Mouse (Mus musculus): ENCODE measurements at regions not wholly inside any gene's neighbourhood (a gene's known extent, or its start where the extent isn't known, plus 50 kb on each side); places are given as distances from the start of the nearest gene placed in this dataset.

DNA sequence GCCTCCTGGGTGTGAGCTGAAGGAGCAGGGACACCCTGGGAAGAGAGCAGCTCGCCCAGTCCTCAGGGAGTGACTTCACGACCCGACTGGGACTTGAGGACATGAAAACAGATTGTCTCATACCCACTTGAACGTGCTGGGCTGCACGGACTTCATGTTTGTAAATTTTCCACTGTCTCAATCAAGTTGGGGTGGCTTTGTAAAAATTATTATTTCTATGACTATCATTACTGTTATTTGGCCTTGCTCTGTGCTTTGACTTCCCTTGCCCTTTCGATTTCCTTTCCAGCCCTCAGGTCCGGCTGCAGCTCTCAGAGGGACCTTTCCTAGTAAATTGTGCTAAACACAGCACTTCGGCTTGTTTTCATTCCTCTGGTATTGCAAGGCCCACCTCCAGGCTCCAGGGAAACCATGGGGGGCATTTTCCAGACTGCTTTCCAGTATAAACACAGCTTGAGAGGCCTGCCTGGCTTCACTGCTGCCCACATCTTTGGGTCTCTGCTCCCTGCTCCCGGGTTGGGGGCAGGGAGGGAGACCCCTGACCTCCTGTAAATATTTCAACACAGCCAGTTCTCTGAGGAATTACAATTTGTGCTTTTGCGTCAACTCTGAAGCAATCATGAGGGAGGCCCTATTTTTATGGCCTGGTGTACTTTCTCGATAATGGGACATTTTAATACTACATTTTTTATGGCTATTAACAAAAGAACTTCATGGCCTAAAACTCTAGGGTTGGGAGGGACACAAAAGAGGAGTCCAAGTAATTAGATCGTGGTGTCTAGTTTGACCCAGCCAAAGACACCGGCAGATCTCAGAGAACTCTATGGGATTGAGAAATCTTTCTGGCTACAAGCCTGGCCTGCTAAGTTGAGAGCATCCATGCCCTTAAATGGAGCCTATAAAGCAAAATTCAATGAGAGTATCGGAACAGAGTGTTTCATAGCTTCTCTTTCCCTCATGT, 68.9 kb upstream of the Errfi1 start:
- Histone ChIP-seq H3K9ac (ENCODE audit: control insufficient read depth, low read depth, low read length, poor library complexity, severe bottlenecking) (no peak overlapping the region), H3K79me2 (ENCODE audit: control insufficient read depth, insufficient read depth, low read length, poor library complexity) (no peaks in the 10 kb centered on the region), H3K4me3 (ENCODE audit: control insufficient read depth in 1 of 2, insufficient read depth in 1 of 2, low read depth in 2 of 2, low read length in 2 of 2) (no peak overlapping the region), H3K27ac (ENCODE audit: control insufficient read depth, low read depth, low read length) (no peak overlapping the region), H3K9me3 (replicated peaks; ENCODE audit: insufficient read depth, low read length) (no peaks in the 10 kb centered on the region), H3K4me1 (ENCODE audit: control insufficient read depth in 1 of 2, insufficient read depth in 2 of 2, low read length in 2 of 2) (peaks cover 0 to 4% of the 10 kb centered on the region in 2 experiments; a peak in 1 of 4 replicates), H3K36me3 (ENCODE audit: control insufficient read depth in 1 of 2, insufficient read depth in 2 of 2, low read length in 2 of 2) (no peaks in the 10 kb centered on the region; a peak in 1 of 4 replicates), H3K27me3 (ENCODE audit: control insufficient read depth in 1 of 2, insufficient read depth in 2 of 2, low read length in 2 of 2) (no peaks in the 10 kb centered on the region; a peak in 1 of 4 replicates)
- no peak for DNase-seq (ENCODE audit: low read depth, low spot score)
- no peak for TF ChIP-seq POLR2AphosphoS2 (IDR thresholded peaks at IDR 0.05; ENCODE audit: low read length)
- TF ChIP-seq BHLHE40 (IDR thresholded peaks at IDR 0.05; ENCODE audit: borderline replicate concordance, low read depth, low read length), result no peak

DNA sequence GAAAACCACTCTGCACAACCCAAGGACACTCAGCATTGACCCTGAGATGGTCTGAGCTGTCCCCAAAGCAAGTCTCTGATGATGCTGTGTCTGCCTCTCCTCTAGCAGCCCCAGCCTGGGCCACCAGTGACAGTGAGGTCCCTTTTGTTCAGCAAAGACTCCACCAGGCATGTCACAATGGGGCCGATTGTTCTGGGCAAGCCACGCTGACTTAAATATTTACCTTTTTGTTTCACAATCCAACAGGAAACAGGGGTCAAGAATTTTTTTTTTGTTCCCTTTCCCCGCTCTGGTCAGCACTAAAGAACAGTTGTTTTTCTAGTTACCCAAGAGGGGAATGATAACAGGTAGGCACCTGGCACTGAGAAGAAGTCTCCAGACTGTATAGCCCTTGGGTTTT, 72.4 kb upstream of the Errfi1 start:
- Histone ChIP-seq H3K79me2 (ENCODE audit: control insufficient read depth, insufficient read depth, low read length, poor library complexity) (no peaks in the 10 kb centered on the region), H3K36me3 (ENCODE audit: control insufficient read depth in 1 of 2, insufficient read depth in 2 of 2, low read length in 2 of 2) (no peaks in the 10 kb centered on the region), H3K4me3 (ENCODE audit: control insufficient read depth in 1 of 2, insufficient read depth in 1 of 2, low read depth in 2 of 2, low read length in 2 of 2) (no peak overlapping the region), H3K9ac (ENCODE audit: control insufficient read depth, low read depth, low read length, poor library complexity, severe bottlenecking) (no peak overlapping the region), H3K27me3 (ENCODE audit: control insufficient read depth in 1 of 2, insufficient read depth in 2 of 2, low read length in 2 of 2) (peaks cover 0 to 2% of the 10 kb centered on the region in 2 experiments; a peak in 1 of 4 replicates), H3K27ac (ENCODE audit: control insufficient read depth, low read depth, low read length) (no peak overlapping the region), H3K9me3 (replicated peaks; ENCODE audit: insufficient read depth, low read length) (no peaks in the 10 kb centered on the region), H3K4me1 (ENCODE audit: control insufficient read depth in 1 of 2, insufficient read depth in 2 of 2, low read length in 2 of 2) (no peaks in the 10 kb centered on the region)
- no peak for DNase-seq (ENCODE audit: low read depth, low spot score)
- TF ChIP-seq POLR2A (IDR thresholded peaks at IDR 0.05; ENCODE audit: control insufficient read depth in 1 of 2, insufficient read depth in 1 of 2, low read depth in 1 of 2, low read length in 2 of 2, poor library complexity in 1 of 2), result no peak
- TF ChIP-seq BHLHE40 (IDR thresholded peaks at IDR 0.05; ENCODE audit: borderline replicate concordance, low read depth, low read length), result no peak
- TF ChIP-seq TCF12 (IDR thresholded peaks at IDR 0.05; ENCODE audit: low read depth, low read length), result no peak
- TF ChIP-seq EP300 (IDR thresholded peaks at IDR 0.05; ENCODE audit: low read depth in 1 of 2, low read length in 2 of 2), result no peak
- no peak for TF ChIP-seq MAFK (IDR thresholded peaks at IDR 0.05; ENCODE audit: borderline replicate concordance, low read depth, low read length)
- TF ChIP-seq JUND (IDR thresholded peaks at IDR 0.05; ENCODE audit: low read depth, low read length), result no peak
- TF ChIP-seq TAL1 (IDR thresholded peaks at IDR 0.05; ENCODE audit: low read length), result no peak
- no peak for TF ChIP-seq SMC3 (IDR thresholded peaks at IDR 0.05; ENCODE audit: low read depth, low read length)
- no peak for TF ChIP-seq USF1 (IDR thresholded peaks at IDR 0.05; ENCODE audit: low read depth, low read length)
- no peak for TF ChIP-seq MYB (IDR thresholded peaks at IDR 0.05; ENCODE audit: low read depth, low read length)

DNA sequence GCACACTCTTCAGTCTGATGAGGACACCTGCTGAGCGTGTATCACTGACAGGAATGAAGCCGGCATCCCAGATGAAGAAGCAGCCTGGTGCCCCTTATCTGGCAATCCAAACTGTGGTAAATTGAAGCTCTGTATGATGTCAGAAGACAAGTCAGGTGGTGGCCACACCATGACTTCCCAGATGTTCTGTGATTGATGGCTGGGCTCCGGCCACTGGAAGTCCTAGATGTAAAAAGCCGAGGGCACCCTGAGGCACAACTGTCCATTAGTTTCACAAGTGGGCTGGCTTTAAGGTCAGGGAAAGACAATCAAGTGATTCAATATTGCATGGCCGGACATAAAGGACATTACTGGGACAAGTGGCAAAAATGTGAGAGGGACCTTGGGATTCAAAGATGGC, 74.4 kb upstream of the Errfi1 start:
- no peak for DNase-seq (ENCODE audit: low read depth, low spot score)
- no peaks in the 10 kb centered on the region for H3K36me3 ChIP-seq (ENCODE audit: control insufficient read depth in 1 of 2, insufficient read depth in 2 of 2, low read length in 2 of 2)
- H3K79me2 ChIP-seq (ENCODE audit: control insufficient read depth, insufficient read depth, low read length, poor library complexity), result no peaks in the 10 kb centered on the region
- H3K4me1 ChIP-seq (ENCODE audit: control insufficient read depth in 1 of 2, insufficient read depth in 2 of 2, low read length in 2 of 2), result no peaks in the 10 kb centered on the region
- no peak for TF ChIP-seq RAD21 (IDR thresholded peaks at IDR 0.05; ENCODE audit: low read depth, low read length)
- TF ChIP-seq MYB (IDR thresholded peaks at IDR 0.05; ENCODE audit: low read depth, low read length), result no peak
- TF ChIP-seq POLR2A (IDR thresholded peaks at IDR 0.05; ENCODE audit: control insufficient read depth in 1 of 2, insufficient read depth in 1 of 2, low read depth in 1 of 2, low read length in 2 of 2, poor library complexity in 1 of 2), result no peak
- no peak for TF ChIP-seq BHLHE40 (IDR thresholded peaks at IDR 0.05; ENCODE audit: borderline replicate concordance, low read depth, low read length)
- no peak for TF ChIP-seq TCF12 (IDR thresholded peaks at IDR 0.05; ENCODE audit: low read depth, low read length)
- H3K4me3 ChIP-seq (ENCODE audit: control insufficient read depth in 1 of 2, insufficient read depth in 1 of 2, low read depth in 2 of 2, low read length in 2 of 2), result no peak overlapping the region
- no peaks in the 10 kb centered on the region for H3K9me3 ChIP-seq (replicated peaks; ENCODE audit: insufficient read depth, low read length)
- H3K27me3 ChIP-seq (ENCODE audit: control insufficient read depth in 1 of 2, insufficient read depth in 2 of 2, low read length in 2 of 2), result peaks cover 0 to 2% of the 10 kb centered on the region in 2 experiments; a peak in 1 of 4 replicates
- H3K9ac ChIP-seq (ENCODE audit: control insufficient read depth, low read depth, low read length, poor library complexity, severe bottlenecking), result no peak overlapping the region
- no peak overlapping the region for H3K27ac ChIP-seq (ENCODE audit: control insufficient read depth, low read depth, low read length)
